Mouse (Mus musculus): ENCODE data around the gene Btbd9.

Gene Btbd9

DNA sequence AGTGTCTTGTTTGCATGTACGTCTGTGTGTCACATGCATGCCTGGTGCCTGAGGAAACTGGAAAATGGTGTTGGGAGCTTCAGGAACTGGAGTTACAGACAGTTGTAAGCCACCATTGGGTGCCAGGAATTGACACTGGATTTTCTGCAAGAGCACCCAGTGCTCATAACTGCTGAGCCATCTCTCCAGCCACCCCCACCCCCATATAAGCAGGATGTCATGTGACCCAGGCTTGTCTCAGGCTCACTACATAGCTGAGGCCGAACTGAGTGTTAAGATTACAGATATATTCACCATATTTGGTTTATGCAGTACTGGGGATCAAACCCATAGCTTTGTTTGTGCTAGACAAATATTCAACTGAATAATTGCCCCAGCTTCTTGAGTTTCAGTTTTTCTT lies 394.2 kb downstream of the Btbd9 start:
- DNase-seq (ENCODE audit: low spot score in 2 of 2) = no peak

DNA sequence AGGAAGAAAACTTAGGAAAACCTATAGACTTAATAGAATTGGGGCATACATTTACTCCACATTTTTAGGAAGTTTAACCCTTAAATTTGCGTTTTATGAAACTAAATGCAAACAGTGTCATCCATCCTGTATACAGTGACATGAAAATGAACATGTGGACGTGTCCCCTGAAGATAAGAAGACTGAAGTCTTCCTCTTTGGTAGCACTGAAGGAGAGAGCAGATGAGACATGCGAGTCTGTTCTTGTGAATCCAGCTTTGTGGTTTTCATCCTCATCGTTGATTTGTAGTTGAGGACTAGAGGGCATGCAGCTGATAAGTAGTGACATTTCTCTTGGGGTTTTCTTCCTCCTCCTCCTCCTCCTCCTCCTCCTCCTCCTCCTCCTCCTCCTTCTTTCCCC lies 394.7 kb downstream of the Btbd9 start:
- DNase-seq (ENCODE audit: low spot score in 2 of 2) = no peak

DNA sequence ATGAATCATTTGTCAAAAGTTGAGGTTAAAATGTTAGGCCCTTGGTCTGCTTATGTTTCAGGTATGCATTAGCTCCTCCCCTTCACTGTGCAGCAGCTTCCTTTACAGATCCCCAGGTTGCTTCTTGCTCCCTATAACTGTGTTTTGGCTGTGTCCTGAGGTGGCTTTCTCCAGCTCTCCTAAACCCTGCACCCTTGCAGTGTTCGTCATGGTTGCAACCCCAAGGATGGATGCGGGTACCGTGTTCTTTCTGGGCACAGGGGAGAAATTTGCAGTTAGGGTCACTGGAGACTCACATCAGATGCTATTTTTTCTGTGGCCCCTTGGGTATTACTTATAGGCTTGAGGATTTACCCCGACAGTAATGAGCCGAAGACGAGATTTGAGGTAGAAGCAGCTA lies 396.1 kb downstream of the Btbd9 start:
- no peak for DNase-seq (ENCODE audit: low spot score in 2 of 2)

DNA sequence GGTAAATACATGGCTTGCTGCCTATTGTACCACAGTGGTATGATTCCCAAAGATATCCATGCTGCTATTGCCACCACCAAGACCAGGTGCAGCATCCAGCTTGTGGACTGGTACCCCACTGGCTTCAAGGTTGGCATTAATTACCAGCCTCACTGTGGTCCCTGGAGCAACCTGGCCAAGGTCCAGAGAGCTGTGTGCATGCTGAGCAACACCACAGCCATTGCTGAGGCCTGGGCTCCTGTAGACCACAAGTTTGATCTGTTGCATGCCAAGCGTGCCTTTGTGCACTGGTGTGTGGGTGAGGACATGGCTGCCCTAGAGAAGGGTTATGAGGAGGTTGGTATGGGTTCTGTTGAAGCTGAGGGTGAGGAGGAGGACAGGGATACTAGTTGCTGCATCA lies 397.9 kb downstream of the Btbd9 start:
- DNase-seq (ENCODE audit: low spot score in 2 of 2) = no peak

DNA sequence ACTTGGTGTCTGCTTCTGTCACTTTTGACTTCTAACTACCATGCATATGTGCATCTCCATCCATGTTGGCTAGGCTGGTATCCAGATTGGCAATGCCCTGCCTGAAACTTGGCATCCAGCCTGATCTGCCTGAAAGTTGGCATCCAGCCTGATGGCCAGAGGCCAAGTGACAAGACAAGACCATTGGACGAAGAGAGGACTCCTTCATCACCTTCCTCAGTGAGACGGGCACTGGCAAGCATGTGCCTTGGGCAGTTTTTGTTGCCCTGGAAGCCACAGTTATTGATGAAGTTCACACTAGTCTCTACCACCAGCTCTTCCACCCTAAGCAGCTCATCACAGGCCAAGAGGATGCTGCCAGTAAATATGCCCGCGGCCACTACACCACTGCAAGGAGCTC lies 398.9 kb downstream of the Btbd9 start:
- no peak for DNase-seq (ENCODE audit: low spot score in 2 of 2)
